Mouse (Mus musculus) forebrain, embryonic 15.5 days (tissue): ENCODE data around the gene Spata45. TPM values are rescaled to one million over a fixed set of nuclear protein-coding genes. Genes with fewer than 3 reads are reported as not detected.

ENCODE experiments used
- ATAC-seq: fragments of 200-750 bp; cut with Nextera tagmentation; replicated peaks from 2 replicates; pipeline ENCODE4 v1.8.0; 2017; ENCODE audit warnings: mild to moderate bottlenecking, moderate TSS enrichment, moderate library complexity
- H3K27ac ChIP-seq: fragments of 300-500 bp; sonication (generic); replicated peaks from 2 replicates; pipeline ENCODE4 v1.5.1; 2015; ENCODE audit warnings: mild to moderate bottlenecking, inconsistent platforms
- H3K27me3 ChIP-seq: fragments of 300-500 bp; sonication (generic); 2 replicates; pipeline ENCODE4 v1.6.1; 2015; ENCODE audit warnings: inconsistent platforms
- H3K36me3 ChIP-seq: fragments of 300-500 bp; sonication (generic); 2 replicates; pipeline ENCODE4 v1.6.1; 2015; ENCODE audit warnings: mild to moderate bottlenecking, inconsistent platforms
- H3K4me1 ChIP-seq: fragments of 300-500 bp; sonication (generic); 2 replicates; pipeline ENCODE4 v1.6.1; 2015; ENCODE audit warnings: inconsistent platforms
- H3K4me2 ChIP-seq: fragments of 300-500 bp; sonication (generic); replicated peaks from 2 replicates; pipeline ENCODE4 v1.6.1; 2015; ENCODE audit warnings: mild to moderate bottlenecking, inconsistent platforms
- H3K4me3 ChIP-seq: fragments of 300-500 bp; sonication (generic); 2 replicates; pipeline ENCODE4 v1.5.1; 2015; ENCODE audit warnings: mild to moderate bottlenecking, inconsistent platforms
- H3K9ac ChIP-seq: fragments of 300-500 bp; sonication (generic); replicated peaks from 2 replicates; pipeline ENCODE4 v1.6.1; 2015; ENCODE audit warnings: mild to moderate bottlenecking, inconsistent platforms
- H3K9me3 ChIP-seq: fragments of 300-500 bp; sonication (generic); 2 replicates; pipeline ENCODE4 v1.6.1; 2016; ENCODE audit warnings: inconsistent platforms
- WGBS: fragments of 180-500 bp; shearing (Covaris S2); methylation state at CpG from one replicate; pipeline ENCODE4 v1.1.7; 2015; ENCODE audit warnings: mixed read lengths; 5-methylcytosine and 5-hydroxymethylcytosine counted together
- polyA plus RNA-seq: library from polyadenylated mRNA; unstranded; fragments of >200 nt; fragmentation: Nextera tagmentation; extraction: Ambion mirVana; gene quantifications from 2 replicates; pipeline ENCODE4 v1.2.1, GENCODE M21; 2015

Gene Spata45
- not detected in 2 replicates for polyA plus RNA-seq

GRCm38 (mm10) chr1:191036554-191037334 is at the start of gene Spata45:
Gene Spata45, plus strand, starts transcription at chr1:191036639.
- ATAC-seq = no peak
- WGBS = 81% methylated on average over 6 of the region's 6 CpGs
- H3K27ac ChIP-seq = no peak within 1 kb of the TSS
- H3K36me3 ChIP-seq = no peaks in the 10 kb centered on the region
- no peaks in the 10 kb centered on the region for H3K4me1 ChIP-seq
- H3K9me3 ChIP-seq = no peaks in the 10 kb centered on the region
- no peak within 1 kb of the TSS for H3K4me3 ChIP-seq
- H3K27me3 ChIP-seq = no peaks in the 10 kb centered on the region
- no peak within 1 kb of the TSS for H3K9ac ChIP-seq
- no peak within 1 kb of the TSS for H3K4me2 ChIP-seq

- Histone ChIP-seq H3K27me3 (no peaks in the 10 kb centered on the region), H3K4me3 (no peak overlapping the region), H3K4me2 (no peak overlapping the region), H3K9me3 (no peaks in the 10 kb centered on the region), H3K36me3 (no peaks in the 10 kb centered on the region), H3K9ac (no peak overlapping the region), H3K4me1 (no peaks in the 10 kb centered on the region), H3K27ac (no peak overlapping the region)
- no peak for ATAC-seq
- WGBS = 80% methylated on average over 9 of the region's 9 CpGs
Measured at GRCm38 (mm10) chr1:190989437-190990082, 46.9 kb upstream of the Spata45 start.

- H3K36me3 ChIP-seq = no peaks in the 10 kb centered on the region; the same call in 1 of the 2 replicates
- no peak overlapping the region for H3K4me2 ChIP-seq
- H3K27ac ChIP-seq = no peak overlapping the region
- no peak overlapping the region for H3K4me3 ChIP-seq
- no peak for ATAC-seq
- H3K27me3 ChIP-seq = no peaks in the 10 kb centered on the region
- H3K4me1 ChIP-seq = no peaks in the 10 kb centered on the region
- WGBS = 41% methylated on average over 7 of the region's 7 CpGs
- no peak overlapping the region for H3K9ac ChIP-seq
- H3K9me3 ChIP-seq = peaks cover 4% of the 10 kb centered on the region; the same call in 1 of the 2 replicates
Measured at GRCm38 (mm10) chr1:190995548-190995947, 40.9 kb upstream of the Spata45 start.

- no peak overlapping the region for H3K4me2 ChIP-seq
- no peak overlapping the region for H3K27ac ChIP-seq
- 74% methylated on average over 6 of the region's 6 CpGs for WGBS
- H3K4me1 ChIP-seq = no peaks in the 10 kb centered on the region
- H3K9ac ChIP-seq = no peak overlapping the region
- no peaks in the 10 kb centered on the region; the same call in 1 of the 2 replicates for H3K36me3 ChIP-seq
- H3K27me3 ChIP-seq = no peaks in the 10 kb centered on the region
- ATAC-seq = no peak
- peaks cover 4% of the 10 kb centered on the region; the same call in 1 of the 2 replicates for H3K9me3 ChIP-seq
- H3K4me3 ChIP-seq = no peak overlapping the region
Measured at GRCm38 (mm10) chr1:190996346-190996877, 40.0 kb upstream of the Spata45 start.

- WGBS = 96% methylated on average over 1 of the region's 1 CpGs
- Histone ChIP-seq H3K27ac (no peak overlapping the region), H3K9ac (no peak overlapping the region), H3K4me2 (no peak overlapping the region), H3K27me3 (no peaks in the 10 kb centered on the region), H3K4me1 (no peaks in the 10 kb centered on the region), H3K9me3 (peaks cover 4% of the 10 kb centered on the region; the same call in 1 of the 2 replicates), H3K36me3 (no peaks in the 10 kb centered on the region; the same call in 1 of the 2 replicates), H3K4me3 (no peak overlapping the region)
- ATAC-seq = no peak
Measured at GRCm38 (mm10) chr1:190998027-190998426, 38.4 kb upstream of the Spata45 start.

GRCm38 (mm10) chr1:191000686-191001085 is 35.8 kb upstream of the Spata45 start:
- Histone ChIP-seq H3K9me3 (peaks cover 4% of the 10 kb centered on the region; the same call in 1 of the 2 replicates), H3K4me2 (no peak overlapping the region), H3K4me1 (no peaks in the 10 kb centered on the region), H3K36me3 (peaks cover 4% of the 10 kb centered on the region), H3K9ac (no peak overlapping the region), H3K27me3 (no peaks in the 10 kb centered on the region), H3K4me3 (no peak overlapping the region), H3K27ac (no peak overlapping the region)
- WGBS = 58% methylated on average over 3 of the region's 3 CpGs
- no peak for ATAC-seq

GRCm38 (mm10) chr1:191002201-191002600 is 34.2 kb upstream of the Spata45 start:
- no peak overlapping the region for H3K27ac ChIP-seq
- whole genome bisulfite sequencing = 66% methylated on average over 6 of the region's 6 CpGs
- peaks cover 7% of the 10 kb centered on the region for H3K36me3 ChIP-seq
- H3K4me2 ChIP-seq = no peak overlapping the region
- no peak overlapping the region for H3K9ac ChIP-seq
- H3K27me3 ChIP-seq = no peaks in the 10 kb centered on the region
- H3K9me3 ChIP-seq = peaks cover 4% of the 10 kb centered on the region; the same call in 1 of the 2 replicates
- no peaks in the 10 kb centered on the region for H3K4me1 ChIP-seq
- H3K4me3 ChIP-seq = no peak overlapping the region
- ATAC-seq = no peak

GRCm38 (mm10) chr1:191008707-191009106 is 27.7 kb upstream of the Spata45 start:
- Histone ChIP-seq H3K27me3 (no peaks in the 10 kb centered on the region), H3K27ac (no peak overlapping the region), H3K4me3 (no peak overlapping the region), H3K9me3 (no peaks in the 10 kb centered on the region), H3K4me2 (no peak overlapping the region), H3K4me1 (no peaks in the 10 kb centered on the region), H3K9ac (no peak overlapping the region), H3K36me3 (peaks cover 57% of the 10 kb centered on the region)
- no peak for ATAC-seq
- 98% methylated on average over 5 of the region's 5 CpGs for WGBS

- H3K4me3 ChIP-seq = no peak overlapping the region
- H3K9me3 ChIP-seq = no peaks in the 10 kb centered on the region
- peaks cover 42% of the 10 kb centered on the region for H3K36me3 ChIP-seq
- H3K27me3 ChIP-seq = no peaks in the 10 kb centered on the region
- 97% methylated on average over 3 of the region's 3 CpGs for WGBS
- H3K27ac ChIP-seq = no peak overlapping the region
- H3K4me2 ChIP-seq = no peak overlapping the region
- no peak overlapping the region for H3K9ac ChIP-seq
- no peak for ATAC-seq
- no peaks in the 10 kb centered on the region for H3K4me1 ChIP-seq
Measured at GRCm38 (mm10) chr1:191014271-191014670, 22.2 kb upstream of the Spata45 start.

GRCm38 (mm10) chr1:191019803-191020202 is 16.6 kb upstream of the Spata45 start:
- H3K27me3 ChIP-seq = no peaks in the 10 kb centered on the region
- H3K9me3 ChIP-seq = no peaks in the 10 kb centered on the region
- H3K4me1 ChIP-seq = peaks cover 17% of the 10 kb centered on the region
- no peak overlapping the region for H3K4me2 ChIP-seq
- H3K9ac ChIP-seq = no peak overlapping the region
- peaks cover 8% of the 10 kb centered on the region for H3K36me3 ChIP-seq
- H3K4me3 ChIP-seq = no peak overlapping the region
- 89% methylated on average over 5 of the region's 5 CpGs for WGBS
- H3K27ac ChIP-seq = no peak overlapping the region
- no peak for ATAC-seq

GRCm38 (mm10) chr1:191020217-191020924 is 16.1 kb upstream of the Spata45 start:
- no peak overlapping the region for H3K4me2 ChIP-seq
- peaks cover 5% of the 10 kb centered on the region for H3K36me3 ChIP-seq
- ATAC-seq = no peak
- no peaks in the 10 kb centered on the region for H3K9me3 ChIP-seq
- no peak overlapping the region for H3K4me3 ChIP-seq
- H3K4me1 ChIP-seq = peaks cover 23% of the 10 kb centered on the region
- WGBS = 75% methylated on average over 3 of the region's 3 CpGs
- H3K27ac ChIP-seq = 0 out of 2 replicates have a peak overlapping the region, but pooled peaks have one; percentile 35
- H3K9ac ChIP-seq = no peak overlapping the region
- H3K27me3 ChIP-seq = no peaks in the 10 kb centered on the region
